Mouse (Mus musculus): Measurements from ENCODE around the gene Vmn1r234. TPM values are rescaled to one million over a fixed set of nuclear protein-coding genes. Genes with fewer than 3 reads are reported as not detected.
"Not testable (repeated sequence)": the region's sequence is repeated elsewhere in the genome, so short reads cannot be mapped to it uniquely, and the experiment has no call there.

Vmn1r234 gene
- not detected for total RNA-seq (2021)
- long read RNA-seq, experiment 1: 0 reads
- long read RNA-seq, experiment 2: 0 reads

- intact Hi-C loops (cut with DNase I): no loop called here
- no peak for TF ChIP-seq CTCF (IDR thresholded peaks at IDR 0.05)
- H3K27ac ChIP-seq: no peak within 1 kb of the TSS
- DNase-seq: no peak
- H3K4me3 ChIP-seq: no peak within 1 kb of the TSS
Observed at GRCm38 (mm10) chr17:21225787-21226186, at the start of gene Vmn1r234. Gene Vmn1r234 (plus strand): TSS chr17:21226087.

GRCm38 (mm10) chr17:21211081-21211480, 14.8 kb upstream of the Vmn1r234 start:
- peak overlapping the region; percentile 3; the same call in 1 of the 2 replicates for H3K27ac ChIP-seq
- H3K4me3 ChIP-seq; intact Hi-C loops (cut with DNase I); DNase-seq: not testable (repeated sequence)

DNA sequence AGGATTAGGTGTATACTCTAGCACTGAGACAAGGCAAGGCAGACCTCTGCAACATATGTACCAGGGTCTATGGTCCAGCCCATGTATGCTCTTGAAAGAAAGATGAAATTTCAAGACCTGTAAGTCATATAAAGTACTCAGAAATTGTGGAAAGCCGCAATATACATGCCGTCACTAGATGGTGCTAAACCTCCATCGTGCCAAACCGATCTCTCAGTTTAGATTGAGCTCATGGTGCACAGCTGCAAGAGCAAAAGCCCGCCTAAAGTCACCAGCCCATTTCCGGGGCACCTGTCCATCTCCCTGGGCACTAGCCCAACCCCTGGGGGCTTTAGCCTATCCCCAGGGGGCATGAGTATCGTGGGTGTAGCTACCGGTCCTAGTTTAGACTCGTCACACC, 5.8 kb downstream of the Vmn1r234 start:
- intact Hi-C loops (cut with DNase I): loop anchor here (5.0 to 10.0 kb wide), 2 partner anchors 303 to 346 kb away; partner anchors contain the start of gene Zfp52
- TF ChIP-seq CTCF (IDR thresholded peaks at IDR 0.05): peak; percentile 62
- peak; percentile 38 for DNase-seq
- Histone ChIP-seq H3K4me3 (no peak overlapping the region), H3K27ac (no peak overlapping the region)

GRCm38 (mm10) chr17:21256111-21256510, 30.2 kb downstream of the Vmn1r234 start, which contains the start of gene Vmn1r235:
Gene Vmn1r235 (plus strand): TSS chr17:21256411.
- no peak for TF ChIP-seq CTCF (IDR thresholded peaks at IDR 0.05)
- DNase-seq: no peak
- intact Hi-C loops (cut with DNase I): no loop called here

GRCm38 (mm10) chr17:21272103-21272502, 46.2 kb downstream of the Vmn1r234 start:
- TF ChIP-seq CTCF (IDR thresholded peaks at IDR 0.05): peak; percentile 71
- no peak overlapping the region for H3K4me3 ChIP-seq
- no peak for DNase-seq
- H3K27ac ChIP-seq: no peak overlapping the region
- intact Hi-C loops (cut with DNase I): loop anchor here (1.0 to 2.0 kb wide), 2 partner anchors 150 to 245 kb away; no protein-coding TSS in a partner anchor

More at GRCm38 (mm10) chr17:21256111-21256510, 30.2 kb downstream of the Vmn1r234 start, which contains the start of gene Vmn1r235:
- no peak within 1 kb of the TSS for H3K27ac ChIP-seq
- H3K4me3 ChIP-seq: no peak within 1 kb of the TSS

GRCm38 (mm10) chr17:21282642-21283041, 56.8 kb downstream of the Vmn1r234 start, which contains the start of gene Vmn1r236:
Gene Vmn1r236 (plus strand): TSS chr17:21282942.
- intact Hi-C loops (cut with DNase I): no loop called here

DNA sequence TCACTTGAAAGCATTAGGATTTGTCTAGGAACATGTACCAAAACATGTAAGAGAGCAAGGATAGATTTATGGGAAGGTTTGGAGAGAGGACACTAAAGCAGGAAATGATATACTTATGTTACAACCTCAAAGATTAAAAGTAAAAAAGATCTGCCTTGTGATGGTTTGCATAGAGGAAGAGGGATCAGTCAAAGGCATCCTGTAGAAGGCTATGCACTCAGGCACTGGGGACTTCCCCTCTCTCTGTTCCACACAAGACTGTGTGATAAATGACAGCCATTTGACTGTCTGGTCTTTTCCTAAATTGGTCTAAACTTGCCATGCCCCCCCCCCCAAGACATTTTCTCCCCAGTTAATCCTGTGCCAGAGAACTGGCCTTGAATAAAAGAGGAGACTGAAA, 58.5 kb downstream of the Vmn1r234 start:
- no peak for DNase-seq
- H3K4me3 ChIP-seq: no peak overlapping the region
- no peak overlapping the region for H3K27ac ChIP-seq
- no peak for TF ChIP-seq CTCF (IDR thresholded peaks at IDR 0.05)
- intact Hi-C loops (cut with DNase I): no loop called here

More at GRCm38 (mm10) chr17:21282642-21283041, 56.8 kb downstream of the Vmn1r234 start, which contains the start of gene Vmn1r236:
- DNase-seq: no peak
- TF ChIP-seq CTCF (IDR thresholded peaks at IDR 0.05): no peak
- H3K27ac ChIP-seq: no peak within 1 kb of the TSS
- H3K4me3 ChIP-seq: no peak within 1 kb of the TSS

Small RNA genes lying within 50 kb of the gene (microRNA-seq; reads per million reads assigned to microRNA genes)
- gene Gm26384: not detected

Other genes starting within 250 kb of the Vmn1r234 start
- gene Vmn1r233, start 229.6 kb upstream of the Vmn1r234 start, total RNA-seq (2021): not detected
- 1 to 10 TPM; 6.5 to 8.0 TPM for gene Zfp160, start 217.2 kb upstream of the Vmn1r234 start, total RNA-seq (2021)
- gene Vmn1r235, start 30.3 kb downstream of the Vmn1r234 start, total RNA-seq (2021): not detected
- not detected for gene Vmn1r236, start 56.9 kb downstream of the Vmn1r234 start, total RNA-seq (2021)
- gene Vmn1r237, start 85.8 kb downstream of the Vmn1r234 start, total RNA-seq (2021): not detected
- gene Zfp677, start 157.7 kb downstream of the Vmn1r234 start, total RNA-seq (2021): under 1 TPM; 0.66 to 0.92 TPM
- gene Zfp54, start 197.1 kb downstream of the Vmn1r234 start, total RNA-seq (2021): under 1 TPM; 0.33 to 0.89 TPM
- gene Zfp51, start 224.3 kb downstream of the Vmn1r234 start, total RNA-seq (2021): 1 to 10 TPM; 9.5 to 9.7 TPM

Measured in gastrocnemius, adult 2 months (tissue).